Mouse (Mus musculus) macrophage (primary cell): ENCODE data around the gene 1110008P14Rik. TPM values are rescaled to one million over a fixed set of nuclear protein-coding genes. Genes with fewer than 3 reads are reported as not detected.

Experiments
- H3K27ac ChIP-seq: fragments of 350-480 bp; formaldehyde crosslinking; 2 replicates; pipeline ENCODE4 v1.9.0; 2021
- H3K36me3 ChIP-seq: fragments of 350-480 bp; formaldehyde crosslinking; 2 replicates; pipeline ENCODE4 v1.9.0; 2021; ENCODE audit errors: inconsistent target
- H3K4me3 ChIP-seq: fragments of 350-480 bp; formaldehyde crosslinking; 2 replicates; pipeline ENCODE4 v1.9.0; 2021; ENCODE audit errors: inconsistent target
- H3K79me2 ChIP-seq: fragments of 350-480 bp; formaldehyde crosslinking; 2 replicates; pipeline ENCODE4 v1.9.0; 2021; ENCODE audit errors: inconsistent target
- WGBS: methylation state at CpG from one replicate; pipeline ENCODE4 v1.1.7; 2026; ENCODE audit warnings: inconsistent platforms; ENCODE audit not compliant: missing documents; 5-methylcytosine and 5-hydroxymethylcytosine counted together
- polyA plus RNA-seq: library from polyadenylated mRNA; stranded (reverse); fragments of 250-400 nt; gene quantifications from 3 replicates; pipeline ENCODE4 v1.2.4, GENCODE M21; 2018; ENCODE audit warnings: inconsistent platforms

Gene 1110008P14Rik
- polyA plus RNA-seq, 1 experiment from 2014 or later: 22.2 TPM

DNA sequence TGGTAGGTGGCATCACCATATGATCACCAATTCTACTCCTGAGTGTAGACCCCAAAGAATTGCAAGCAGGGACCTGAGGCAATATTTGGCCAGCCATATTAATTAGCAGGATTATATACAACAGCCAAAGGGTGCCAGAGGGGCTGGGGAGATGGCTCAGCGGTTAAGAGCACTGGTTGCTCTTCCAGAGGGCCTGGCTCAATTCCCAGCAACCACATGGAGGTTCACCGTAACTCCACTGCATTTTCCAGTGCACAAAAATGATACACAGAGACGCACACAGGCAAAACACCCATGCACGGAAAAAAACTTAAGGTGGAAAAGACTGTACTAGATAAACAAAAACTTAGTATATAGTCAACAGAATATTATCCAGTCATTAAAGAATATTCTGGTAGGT lies 54.5 kb downstream of the 1110008P14Rik start:
- Histone ChIP-seq H3K27ac (no peak overlapping the region), H3K79me2 (no peaks in the 10 kb centered on the region), H3K36me3 (no peaks in the 10 kb centered on the region), H3K4me3 (no peak overlapping the region)
- 91% methylated on average over 4 of the region's 4 CpGs for WGBS

Other genes with a start within 250 kb of the 1110008P14Rik start
- 23.6 to 29.1 TPM (median 26.7 TPM) in 3 replicates for gene Prrc2b, start 230.9 kb downstream of the 1110008P14Rik start, polyA plus RNA-seq
- gene Pomt1, start 145.3 kb downstream of the 1110008P14Rik start, polyA plus RNA-seq: 11.1 to 15.3 TPM (median 12.5 TPM) in 3 replicates
- gene Uck1, start 121.8 kb downstream of the 1110008P14Rik start, polyA plus RNA-seq: 19.4 to 32.3 TPM (median 28.1 TPM) in 3 replicates
- gene Golga2, start 94.6 kb downstream of the 1110008P14Rik start, polyA plus RNA-seq: 31.7 to 53.4 TPM (median 36.4 TPM) in 3 replicates
- gene Swi5, start 93.9 kb downstream of the 1110008P14Rik start, polyA plus RNA-seq: 220 to 392 TPM (median 276 TPM) in 3 replicates
- 35.3 to 118 TPM (median 57.2 TPM) in 3 replicates for gene Ciz1, start 29.6 kb downstream of the 1110008P14Rik start, polyA plus RNA-seq
- 0.23 TPM in 1 of 3 replicates, not detected in the others for gene Dnm1, start 28.6 kb downstream of the 1110008P14Rik start, polyA plus RNA-seq
- 2.6 to 16.1 TPM (median 12.6 TPM) in 3 replicates for gene Lcn2, start 6.3 kb upstream of the 1110008P14Rik start, polyA plus RNA-seq
- 7.9 to 14.2 TPM (median 9.4 TPM) in 3 replicates for gene Ptges2, start 14.0 kb upstream of the 1110008P14Rik start, polyA plus RNA-seq
- 3.2 to 3.8 TPM (median 3.8 TPM) in 3 replicates for gene Naif1, start 68.5 kb upstream of the 1110008P14Rik start, polyA plus RNA-seq
- 7.1 to 13.2 TPM (median 12.2 TPM) in 3 replicates for gene Slc25a25, start 69.5 kb upstream of the 1110008P14Rik start, polyA plus RNA-seq
- 3.5 to 9.1 TPM (median 3.9 TPM) in 3 replicates for gene Fam102a, start 153.4 kb upstream of the 1110008P14Rik start, polyA plus RNA-seq
- 48.3 to 76.8 TPM (median 72.3 TPM) in 3 replicates for gene Dpm2, start 188.9 kb upstream of the 1110008P14Rik start, polyA plus RNA-seq
- not detected in 3 replicates for gene Pip5kl1, start 192.9 kb upstream of the 1110008P14Rik start, polyA plus RNA-seq
- not detected in 3 replicates for gene 9430097D07Rik, start 193.7 kb upstream of the 1110008P14Rik start, polyA plus RNA-seq
- 30.1 to 43.5 TPM (median 34.6 TPM) in 3 replicates for gene St6galnac4, start 205.2 kb upstream of the 1110008P14Rik start, polyA plus RNA-seq
- gene St6galnac6, start 217.8 kb upstream of the 1110008P14Rik start, polyA plus RNA-seq: 24.8 to 53.9 TPM (median 25.2 TPM) in 3 replicates
- gene Ak1, start 239.8 kb upstream of the 1110008P14Rik start, polyA plus RNA-seq: 3.0 to 4.2 TPM (median 3.3 TPM) in 3 replicates